Mouse (Mus musculus) liver, embryonic 14.5 days (tissue): ENCODE data around the gene Strip2.

Experiments used
- CTCF ChIP-seq: IDR thresholded peaks from 2 replicates; pipeline ENCODE4 v1.5.1; 2016; ENCODE audit warnings: antibody characterized with exemption, low read depth, control low read depth
- EP300 ChIP-seq: IDR thresholded peaks from 2 replicates; pipeline ENCODE4 v1.6.1; 2016; ENCODE audit warnings: antibody characterized with exemption, low read depth

DNA sequence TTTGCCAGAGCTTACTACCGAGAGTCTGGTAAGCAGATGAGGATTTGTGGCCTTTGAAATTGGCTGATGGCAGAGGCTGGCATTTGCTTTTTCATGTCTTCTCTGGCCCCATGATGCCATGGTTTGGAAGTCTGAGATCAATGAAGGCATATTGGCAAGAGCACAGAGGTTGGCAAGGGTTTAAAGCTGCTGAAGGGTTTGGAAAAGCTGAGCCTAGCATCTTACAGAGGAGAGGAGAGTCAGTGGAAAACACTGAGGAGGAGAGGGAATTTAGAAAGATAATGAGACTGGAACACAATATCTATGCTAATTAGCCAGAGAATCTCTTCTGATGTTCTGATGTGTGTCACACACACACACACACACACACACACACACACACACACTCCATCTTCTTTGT, 27.7 kb downstream of the Strip2 start:
- TF ChIP-seq CTCF (no peak), EP300 (no peak)
